Mouse (Mus musculus) thymus, postnatal 25 days (tissue): ENCODE measurements at regions not wholly inside any gene's neighbourhood (a gene's known extent, or its start where the extent isn't known, plus 50 kb on each side); places are given as distances from the start of the nearest gene placed in this dataset.
"Not testable (repeated sequence)": the region's sequence is repeated elsewhere in the genome, so short reads cannot be mapped to it uniquely, and the experiment has no call there.

ENCODE experiments used
- DNase-seq: peaks from one replicate; pipeline ENCODE4 v3.0.0; 2022

DNA sequence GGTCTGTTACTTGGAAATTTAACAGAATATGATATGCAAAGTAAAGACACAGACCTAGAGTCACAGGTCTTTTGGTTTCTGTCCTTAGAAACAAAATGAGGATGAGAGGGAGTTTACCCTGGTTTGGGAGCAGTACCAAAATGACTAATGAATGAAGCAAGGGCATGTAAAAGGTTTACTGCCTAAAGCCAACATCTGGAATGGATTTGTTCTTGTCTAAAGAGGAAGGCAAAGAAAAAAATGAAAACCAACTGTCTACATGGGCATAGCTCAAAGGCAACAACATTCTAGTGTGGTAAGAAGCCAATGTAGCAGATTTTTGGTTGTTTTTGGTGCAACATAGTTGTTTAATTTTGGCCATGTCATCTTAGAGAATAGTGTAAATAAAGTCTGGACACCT is 203.5 kb upstream of the Diaph2 start:
- no peak for DNase-seq

DNA sequence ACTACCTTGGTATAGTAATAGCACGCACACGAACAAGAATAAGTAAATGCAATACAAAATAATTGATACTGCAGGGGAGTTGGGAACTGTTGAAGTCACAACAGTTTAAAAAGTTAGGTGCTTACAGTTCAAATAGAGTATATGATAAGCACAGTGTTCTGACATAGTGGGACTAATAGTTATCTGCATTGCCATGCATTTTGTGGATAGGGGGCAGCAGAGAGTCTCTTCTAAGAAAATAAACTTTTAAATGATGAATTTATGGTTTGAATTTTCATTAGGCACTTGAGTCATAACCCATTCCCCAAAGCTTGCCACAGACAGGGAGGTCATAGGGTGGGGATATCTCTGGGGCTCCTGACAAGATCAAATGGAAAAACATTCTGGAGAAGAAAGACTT is 201.9 kb upstream of the Diaph2 start:
- no peak for DNase-seq

DNA sequence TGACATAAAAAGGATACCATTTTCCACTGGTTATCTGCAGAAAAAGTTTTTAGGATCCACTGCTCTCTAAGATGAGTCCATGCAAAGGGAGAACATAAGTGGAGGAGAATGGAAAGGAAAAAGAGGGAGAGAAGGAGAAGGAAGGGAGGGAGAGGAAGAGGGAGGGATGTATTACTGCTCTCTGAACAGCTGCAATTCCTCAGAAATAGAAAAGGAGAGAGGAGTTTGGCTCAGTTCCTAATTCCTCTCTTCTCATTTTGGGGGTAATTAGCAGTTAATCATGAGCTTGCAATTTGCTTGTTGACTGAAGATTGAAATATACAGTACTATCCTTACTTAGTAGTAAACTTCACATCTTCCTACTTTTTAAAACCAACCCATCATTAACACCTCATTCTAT is 193.5 kb upstream of the Diaph2 start:
- no peak for DNase-seq

DNA sequence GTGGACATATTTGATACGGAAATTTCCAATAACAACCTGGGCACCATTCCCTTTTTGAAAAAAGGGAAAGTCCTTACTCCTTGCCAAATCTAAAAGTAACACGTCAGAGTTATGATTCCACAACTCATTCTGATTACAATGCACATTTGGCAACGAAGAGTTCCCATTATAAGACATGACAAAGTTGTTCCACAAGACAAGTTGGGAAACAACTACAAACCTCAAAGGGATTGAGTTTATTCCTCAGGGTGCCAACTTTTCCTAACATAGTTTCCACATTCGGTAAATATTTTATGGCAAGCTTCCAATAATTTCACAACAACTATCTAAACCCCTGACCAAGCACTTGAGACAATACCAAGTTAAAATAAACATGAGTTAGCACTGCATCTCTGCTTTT is 150.1 kb upstream of the Diaph2 start:
- DNase-seq, result no peak

DNA sequence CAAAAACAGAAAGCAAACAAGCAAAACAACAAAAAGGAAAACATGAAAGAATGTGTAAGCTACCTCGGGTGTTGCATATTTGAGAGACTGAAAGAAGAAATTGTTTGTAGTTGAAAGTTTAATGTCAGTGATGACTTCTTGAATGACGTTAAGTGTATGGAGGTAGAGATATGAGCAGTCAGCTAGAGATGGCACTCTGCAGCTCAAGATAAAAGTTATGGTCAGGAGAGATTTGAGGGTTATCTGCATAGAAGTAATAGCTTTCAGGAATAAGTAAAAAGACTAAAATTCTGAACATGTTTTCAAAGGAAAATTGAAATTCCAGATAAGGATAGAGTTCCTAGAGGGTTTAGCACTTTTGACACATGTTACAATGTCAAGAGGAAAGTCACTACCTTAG is 141.7 kb upstream of the Diaph2 start:
- DNase-seq, result no peak

DNA sequence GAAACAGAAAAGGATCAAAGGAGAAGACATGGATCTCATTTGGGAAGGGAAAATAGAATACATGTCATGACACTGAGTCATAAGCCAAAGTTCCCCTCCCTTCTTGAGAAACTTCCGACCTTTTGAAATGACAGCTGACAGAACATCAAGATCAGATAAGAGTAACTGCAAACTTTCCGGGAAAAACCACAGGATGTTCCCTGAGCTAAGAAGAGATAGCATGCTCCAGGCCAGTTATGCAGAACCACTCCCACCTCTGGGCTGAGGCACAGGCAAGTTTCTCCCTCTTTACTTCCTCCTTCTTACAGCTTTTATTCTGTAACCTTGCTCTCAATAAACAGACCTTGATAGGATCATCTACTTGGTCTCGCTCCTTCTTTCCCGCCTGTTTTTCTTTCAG is 138.0 kb upstream of the Diaph2 start:
- DNase-seq, result not testable (repeated sequence)

DNA sequence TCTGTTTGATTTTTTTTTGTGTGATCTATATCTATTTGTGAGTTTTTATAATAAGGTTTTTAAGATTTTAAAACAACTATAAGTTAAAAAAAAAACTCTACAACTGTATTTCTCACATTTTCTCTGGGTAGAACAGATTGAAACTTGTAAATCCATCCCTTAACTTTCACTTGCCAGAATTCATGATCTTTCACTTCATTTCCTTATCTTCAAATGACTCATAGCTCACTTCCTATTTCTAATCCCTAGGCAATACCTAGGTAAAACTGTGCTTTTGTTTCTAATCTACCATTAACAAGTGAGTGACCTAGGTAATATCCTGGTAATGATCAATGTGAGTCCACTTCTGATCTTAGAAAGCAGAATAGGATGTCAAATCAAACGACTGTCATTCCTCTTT is 112.5 kb upstream of the Diaph2 start:
- no peak for DNase-seq

DNA sequence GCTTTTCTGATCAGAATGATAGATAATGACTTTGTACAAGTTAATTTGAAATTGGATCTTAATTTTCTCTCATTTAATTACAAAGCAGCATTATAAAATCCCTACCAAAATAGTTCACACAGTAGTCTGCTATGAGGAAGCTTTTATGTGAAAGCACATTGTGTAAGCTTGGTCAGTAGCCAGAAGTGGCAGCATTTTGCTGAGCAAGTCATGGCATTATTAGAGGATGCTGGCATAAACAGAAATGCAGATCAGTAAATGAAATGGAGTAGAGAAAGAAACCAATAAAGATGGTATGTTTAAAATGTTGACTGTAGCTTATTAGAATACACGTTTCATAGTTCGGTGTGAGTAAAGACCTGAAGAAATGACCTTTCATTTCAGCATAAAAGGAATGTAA is 104.4 kb upstream of the Diaph2 start:
- DNase-seq, result no peak

DNA sequence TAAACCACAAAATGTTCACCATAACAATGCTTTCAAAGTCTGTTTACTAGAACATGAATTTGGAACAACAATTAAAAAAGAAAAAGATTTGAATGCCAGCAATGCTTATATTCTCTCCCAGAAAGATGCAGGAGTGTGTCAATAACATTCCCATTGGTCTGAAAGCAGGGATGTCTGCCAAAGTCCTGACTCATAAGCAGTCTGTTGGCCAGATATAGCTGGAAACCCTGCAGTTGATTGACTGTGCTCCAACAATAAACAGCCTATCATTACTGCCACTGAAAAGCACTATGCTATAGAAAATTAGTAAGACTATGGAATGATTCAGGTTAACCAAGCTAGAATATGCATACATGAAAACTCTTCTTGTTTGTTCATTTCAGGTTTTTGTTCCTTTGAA is 92.6 kb upstream of the Diaph2 start:
- DNase-seq, result no peak

DNA sequence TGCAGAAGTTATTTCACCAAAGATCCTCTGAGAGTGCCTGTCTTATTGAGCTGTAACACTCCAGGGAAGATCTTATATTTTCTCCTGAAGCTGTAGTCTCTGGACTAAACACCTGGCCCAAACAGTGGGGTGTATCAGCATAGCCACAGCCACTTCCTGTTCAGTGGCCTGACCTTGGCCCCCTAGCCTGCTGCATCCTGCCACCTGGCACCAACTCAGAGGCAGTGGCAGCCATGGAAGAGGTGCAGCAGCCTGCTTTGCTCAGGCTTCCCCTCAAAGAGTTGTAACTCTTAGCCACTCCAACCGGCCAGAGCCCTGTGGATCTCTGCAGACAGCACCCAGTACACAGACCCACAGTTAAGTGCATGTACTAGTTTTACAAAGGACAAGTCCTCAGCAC is 58.9 kb upstream of the Diaph2 start:
- peak; percentile 57 for DNase-seq
